Mouse (Mus musculus): ENCODE data around the gene Serac1.

- TF ChIP-seq CTCF (IDR thresholded peaks at IDR 0.05; ENCODE audit: control insufficient read depth, insufficient read depth, low read length) (no peak), POLR2A (IDR thresholded peaks at IDR 0.05; ENCODE audit: borderline replicate concordance, control insufficient read depth, low read depth, low read length) (no peak)
These were observed 81.4 kb downstream of the Serac1 start for GRCm38 (mm10) chr17:5998235-5998500.
